Mouse (Mus musculus): ENCODE results near the gene Cyb5r4.

DNA sequence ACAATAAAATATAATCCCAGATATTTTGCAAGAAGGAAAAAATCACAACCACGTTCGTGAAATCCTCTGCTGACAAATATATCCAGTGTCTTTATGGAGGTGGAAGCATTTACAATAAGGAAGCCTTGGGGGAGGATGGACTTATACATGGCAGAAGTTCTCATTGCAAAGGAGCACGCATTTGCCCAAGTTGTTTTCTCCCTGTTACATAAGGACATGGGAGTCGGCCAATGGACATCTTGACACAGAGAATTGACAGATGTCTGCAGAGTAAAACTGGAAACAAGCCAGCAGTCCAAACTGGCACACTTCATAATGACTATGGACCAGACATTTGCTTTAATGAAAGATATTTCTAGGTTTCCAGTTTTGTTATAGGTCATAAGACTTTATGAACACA, 44.9 kb upstream of the Cyb5r4 start:
- TF ChIP-seq CHD2 (IDR thresholded peaks at IDR 0.05; ENCODE audit: low read depth, low read length) (no peak), MAFK (IDR thresholded peaks at IDR 0.05; ENCODE audit: insufficient read depth, low read depth, low read length) (no peak), ZC3H11A (IDR thresholded peaks at IDR 0.05; ENCODE audit: borderline replicate concordance, low read depth, low read length) (no peak), HCFC1 (IDR thresholded peaks at IDR 0.05; ENCODE audit: borderline replicate concordance, insufficient read depth, low read length) (no peak)

Measured in ES-E14 (cell line).